Mouse (Mus musculus) sigmoid colon, adult 10 weeks (tissue): ENCODE measurements around the gene Adam1b. TPM values are rescaled to one million over a fixed set of nuclear protein-coding genes. Genes with fewer than 3 reads are reported as not detected.

Source experiments
- polyA plus RNA-seq: library from polyadenylated mRNA; stranded (reverse); fragments of 350-450 nt; fragmentation: Illumina TruSeq; extraction: RNeasy Lipid Tissue Mini Kit (QIAGEN cat#74804); gene quantifications from one replicate; pipeline ENCODE4 v1.2.3, GENCODE M21; 2014; ENCODE audit warnings: low read depth, low replicate concordance

Gene Adam1b
- polyA plus RNA-seq: not detected

DNA sequence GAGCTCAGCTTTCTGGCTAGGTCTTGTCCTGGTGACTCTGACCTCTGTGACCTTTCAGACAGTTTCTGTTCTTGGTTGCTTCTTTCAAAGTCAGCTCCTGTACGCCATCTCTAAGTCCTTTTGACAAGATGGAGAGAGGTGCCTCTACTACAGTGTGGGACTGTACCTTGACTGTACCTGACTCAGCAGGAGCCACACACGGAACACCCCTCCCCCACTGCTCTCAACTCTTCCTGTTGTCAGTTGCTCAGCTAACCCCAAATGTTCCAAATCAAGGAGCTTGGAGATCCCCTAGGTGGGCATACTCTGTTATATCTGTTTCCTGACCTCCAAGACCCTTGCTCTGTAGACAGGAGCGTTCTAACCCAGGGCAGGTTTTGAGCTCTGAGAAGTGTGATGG, at the start of gene Adam1b:
TSS of gene Adam1b (minus strand) at position 205 of the 400 bp plus-strand sequence.

DNA sequence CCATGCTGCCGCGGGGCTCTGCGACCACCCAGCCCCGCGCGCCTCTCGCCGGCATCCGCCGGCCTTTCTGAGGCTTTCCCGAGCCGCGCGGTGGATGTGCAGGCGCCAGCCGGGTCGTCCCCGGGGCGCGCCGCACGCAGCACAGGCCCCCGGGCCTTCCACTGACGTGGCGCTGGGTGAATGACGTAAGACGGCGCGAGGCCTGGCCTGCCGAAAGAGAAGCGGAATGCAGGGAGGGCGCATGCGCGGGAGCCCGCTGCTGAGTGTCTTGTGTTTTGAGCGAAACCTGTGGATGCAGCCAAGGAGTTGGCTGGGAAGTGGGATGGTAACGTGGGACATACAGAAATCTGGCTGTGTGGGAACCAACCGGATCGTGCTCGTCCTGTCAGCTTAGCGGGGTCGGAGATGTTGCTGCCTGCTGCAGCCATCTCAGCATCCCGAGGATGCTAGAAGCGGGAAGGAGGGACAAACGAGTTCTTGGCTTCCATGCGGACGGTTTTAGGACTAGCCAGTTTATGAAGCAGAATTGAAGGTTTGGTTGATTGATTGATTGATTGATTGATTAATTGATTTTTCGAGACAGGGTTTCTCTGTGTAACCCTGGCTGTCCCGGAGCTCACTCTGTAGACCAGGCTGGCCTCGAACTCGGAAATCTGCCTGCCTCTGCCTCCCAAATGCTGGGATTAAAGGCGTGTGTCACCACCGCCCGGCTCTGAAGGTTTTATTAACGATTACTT, 42.7 kb upstream of the Adam1b start, which contains the start of gene Mapkapk5:
TSS of gene Mapkapk5 (minus strand) at position 113 of the 737 bp plus-strand sequence.

DNA sequence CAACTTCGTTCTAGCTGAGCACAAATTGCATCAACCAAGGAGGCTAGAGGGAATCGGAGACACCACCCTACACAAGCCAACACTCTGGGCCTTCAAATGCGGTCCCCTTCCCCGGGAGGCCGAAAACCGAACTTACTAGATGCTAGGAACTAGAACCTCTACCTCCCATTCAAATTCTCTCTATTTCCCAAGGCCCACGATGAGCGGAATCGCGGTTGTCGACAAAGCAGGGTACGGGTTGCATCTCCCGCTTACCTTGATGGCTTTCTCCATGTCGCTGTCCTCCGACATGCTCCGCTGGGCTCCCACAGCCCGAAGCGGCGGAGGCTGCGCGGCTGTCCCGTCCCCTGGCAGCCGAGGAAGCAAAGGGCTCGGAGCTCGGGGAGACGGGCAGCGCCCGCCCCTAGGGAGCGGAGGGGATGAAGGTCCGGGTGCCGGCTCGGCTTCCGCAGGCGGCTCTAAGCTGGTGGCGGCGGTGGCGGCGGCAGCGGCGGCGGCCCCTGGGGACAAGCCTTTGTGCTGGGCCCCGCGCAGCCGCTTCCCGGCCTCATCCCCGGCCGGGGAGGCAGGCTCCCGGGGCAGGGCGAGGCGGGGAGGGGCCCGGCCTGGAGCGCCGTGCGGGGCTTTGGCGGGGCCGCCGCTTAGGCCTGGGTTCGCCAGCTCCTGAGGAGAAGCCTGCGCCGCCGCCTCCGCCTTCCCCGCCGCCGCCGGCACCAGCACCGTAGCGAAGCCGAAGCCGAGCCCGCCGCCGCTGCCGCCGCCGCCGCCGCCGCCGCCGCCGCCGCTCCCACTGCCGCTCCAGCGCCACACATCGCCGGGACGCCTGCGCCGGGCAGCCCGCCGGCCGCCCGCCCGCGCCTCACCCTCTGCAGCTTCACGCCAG, 41.9 kb upstream of the Adam1b start, which contains the start of the genes Adam1a and Gm42878:
TSS of gene Adam1a (minus strand) at position 573 of the 883 bp plus-strand sequence.
TSS of gene Gm42878 (minus strand) at position 573 of the 883 bp plus-strand sequence.

DNA sequence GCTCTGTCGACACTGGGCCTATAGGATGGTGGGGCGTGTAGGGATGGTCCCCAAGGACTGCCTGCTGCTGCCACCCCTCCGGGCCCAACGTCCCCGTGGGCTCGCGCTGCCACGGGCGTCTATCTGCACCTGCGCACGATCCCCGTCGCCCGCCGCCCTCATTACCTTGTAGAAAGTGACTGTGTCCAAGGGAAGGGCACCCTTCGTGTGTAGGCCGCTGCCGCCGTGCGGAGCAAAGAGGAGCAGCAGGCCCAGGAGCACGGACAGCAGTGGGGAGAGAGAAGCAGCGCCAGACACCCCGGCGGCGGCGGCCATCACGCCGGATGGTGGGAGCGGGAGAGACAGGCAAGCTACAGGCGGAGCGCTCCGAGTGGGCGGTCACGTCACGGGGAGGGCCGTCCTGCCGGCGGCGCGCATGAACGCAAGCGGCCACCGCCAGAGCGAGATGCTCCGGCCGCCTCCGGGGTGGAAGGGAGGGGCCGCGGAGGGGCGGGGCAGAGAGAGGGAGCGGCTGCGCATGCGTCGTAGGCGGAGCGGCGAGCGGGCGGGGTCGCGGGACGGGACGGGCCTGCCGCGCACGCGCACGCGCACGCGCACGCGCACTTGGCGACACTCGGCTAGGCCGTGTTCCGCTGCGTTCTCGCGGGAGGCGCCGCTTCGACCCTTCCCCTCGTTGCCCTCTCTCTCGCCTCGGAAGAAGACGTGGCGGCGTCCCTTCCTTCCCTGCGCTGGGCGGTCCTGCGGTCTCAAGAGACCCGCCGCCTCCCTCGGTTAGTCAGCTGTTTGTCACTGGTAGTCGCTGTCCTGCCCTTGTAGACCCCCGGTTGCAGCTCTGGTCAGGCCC, 51.0 kb downstream of the Adam1b start, which contains the start of gene Erp29:
TSS of gene Erp29 (minus strand) at position 481 of the 844 bp plus-strand sequence.

DNA sequence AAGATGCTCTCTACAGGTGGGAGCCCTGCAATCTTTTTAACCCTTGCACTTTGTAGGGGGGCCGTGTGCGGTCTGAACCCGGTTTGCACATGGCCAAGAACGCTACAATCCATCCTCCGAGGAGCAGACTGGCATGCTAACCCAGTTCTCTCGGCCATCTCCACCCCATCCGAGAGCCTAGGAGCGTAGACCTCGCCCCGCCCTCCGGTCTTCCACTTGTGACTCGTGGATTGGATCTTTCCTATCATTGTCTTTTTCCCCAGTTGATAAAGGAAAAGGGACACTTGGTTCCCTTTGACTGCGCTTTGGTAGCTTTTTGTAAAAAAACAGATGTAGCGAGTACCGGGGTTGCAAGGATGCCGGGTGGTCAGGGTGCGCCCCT, 51.6 kb downstream of the Adam1b start, which contains the start of gene Tmem116:
TSS of gene Tmem116 (plus strand) at position 250 of the 382 bp plus-strand sequence.

Other genes with a start within 250 kb of the Adam1b start
- 24.5 TPM for gene Trafd1, start 117.8 kb downstream of the Adam1b start, polyA plus RNA-seq
- 27.3 TPM for gene Naa25, start 105.5 kb downstream of the Adam1b start, polyA plus RNA-seq
- gene Tmem116, start 51.5 kb downstream of the Adam1b start, polyA plus RNA-seq: not detected
- 10.6 TPM for gene Erp29, start 50.9 kb downstream of the Adam1b start, polyA plus RNA-seq
- 4.4 TPM for gene Adam1a, start 42.0 kb upstream of the Adam1b start, polyA plus RNA-seq
- 1.9 TPM for gene Gm42878, start 42.0 kb upstream of the Adam1b start, polyA plus RNA-seq
- gene Mapkapk5, start 42.5 kb upstream of the Adam1b start, polyA plus RNA-seq: 84.6 TPM
- gene Aldh2, start 90.4 kb upstream of the Adam1b start, polyA plus RNA-seq: 22.8 TPM
- 5.8 TPM for gene Acad12, start 115.5 kb upstream of the Adam1b start, polyA plus RNA-seq
- gene Acad10, start 157.1 kb upstream of the Adam1b start, polyA plus RNA-seq: 1.3 TPM
- 32.3 TPM for gene Brap, start 157.1 kb upstream of the Adam1b start, polyA plus RNA-seq
- 193 TPM for gene Atxn2, start 207.9 kb upstream of the Adam1b start, polyA plus RNA-seq